Mouse (Mus musculus) heart, embryonic 16.5 days (tissue): ENCODE measurements at regions not wholly inside any gene's neighbourhood (a gene's known extent, or its start where the extent isn't known, plus 50 kb on each side); places are given as distances from the start of the nearest gene placed in this dataset.
A peak's percentile ranks its signal among the peaks of the same experiment; 100 is the strongest.

Experiments
- ATAC-seq: fragments of 200-750 bp; cut with Nextera tagmentation; replicated peaks from 2 replicates; pipeline ENCODE4 v1.8.0; 2017; ENCODE audit warnings: moderate number of reproducible peaks; ENCODE audit not compliant: insufficient read depth, low FRiP score; ENCODE audit errors: extremely low read depth
- H3K27ac ChIP-seq: fragments of 300-500 bp; sonication (generic); 2 replicates; pipeline ENCODE4 v1.5.1; 2014; ENCODE audit warnings: mild to moderate bottlenecking, low read length, control low read depth, moderate library complexity
- H3K27me3 ChIP-seq: fragments of 300-500 bp; sonication (generic); 2 replicates; pipeline ENCODE4 v1.6.1; 2014; ENCODE audit warnings: low read length, mixed read lengths; ENCODE audit not compliant: control insufficient read depth, insufficient read depth
- H3K36me3 ChIP-seq: fragments of 300-500 bp; sonication (generic); 2 replicates; pipeline ENCODE4 v1.6.1; 2014; ENCODE audit not compliant: control insufficient read depth, insufficient read depth
- H3K4me1 ChIP-seq: fragments of 300-500 bp; sonication (generic); 2 replicates; pipeline ENCODE4 v1.6.1; 2014; ENCODE audit warnings: low read length, mixed read lengths; ENCODE audit not compliant: control insufficient read depth, insufficient read depth
- H3K4me2 ChIP-seq: fragments of 300-500 bp; sonication (generic); 2 replicates; pipeline ENCODE4 v1.6.1; 2014; ENCODE audit warnings: low read depth, mild to moderate bottlenecking, control low read depth, low read length
- H3K4me3 ChIP-seq: fragments of 300-500 bp; sonication (generic); 2 replicates; pipeline ENCODE4 v1.5.1; 2014; ENCODE audit warnings: mild to moderate bottlenecking, control low read depth, low read length
- H3K9ac ChIP-seq: fragments of 300-500 bp; sonication (generic); 2 replicates; pipeline ENCODE4 v1.6.1; 2014; ENCODE audit warnings: low read length, control low read depth
- H3K9me3 ChIP-seq: fragments of 300-500 bp; sonication (generic); replicated peaks from 2 replicates; pipeline ENCODE4 v1.6.1; 2016; ENCODE audit warnings: low read length; ENCODE audit not compliant: control insufficient read depth
- WGBS: fragments of 180-500 bp; shearing (Covaris S2); extraction: QIAGEN DNeasy Blood & Tissue Kit; methylation state at CpG from one replicate; pipeline ENCODE4 v1.1.7; 2014; 5-methylcytosine and 5-hydroxymethylcytosine counted together

- ATAC-seq = no peak
- no peaks in the 10 kb centered on the region for H3K9me3 ChIP-seq
- 91% methylated on average over 16 of the region's 16 CpGs for WGBS
- no peak overlapping the region for H3K9ac ChIP-seq
- H3K36me3 ChIP-seq = no peaks in the 10 kb centered on the region
- H3K27ac ChIP-seq = no peak overlapping the region
- no peak overlapping the region for H3K4me2 ChIP-seq
- H3K4me3 ChIP-seq = no peak overlapping the region
- no peaks in the 10 kb centered on the region for H3K4me1 ChIP-seq
- H3K27me3 ChIP-seq = no peaks in the 10 kb centered on the region
Measured at GRCm38 (mm10) chr6:140348578-140348977, 75.3 kb upstream of the Plekha5 start.

- Histone ChIP-seq H3K27ac (no peak overlapping the region), H3K4me3 (no peak overlapping the region), H3K27me3 (no peaks in the 10 kb centered on the region), H3K9ac (no peak overlapping the region), H3K36me3 (no peaks in the 10 kb centered on the region), H3K9me3 (no peaks in the 10 kb centered on the region), H3K4me1 (no peaks in the 10 kb centered on the region), H3K4me2 (no peak overlapping the region)
- WGBS = 69% methylated on average over 6 of the region's 6 CpGs
- ATAC-seq = no peak
Measured at GRCm38 (mm10) chr6:140346929-140347328, 76.9 kb upstream of the Plekha5 start.

GRCm38 (mm10) chr6:140343638-140344037 is 80.2 kb upstream of the Plekha5 start:
- Histone ChIP-seq H3K9ac (no peak overlapping the region), H3K4me3 (no peak overlapping the region), H3K36me3 (no peaks in the 10 kb centered on the region), H3K4me2 (no peak overlapping the region), H3K27me3 (no peaks in the 10 kb centered on the region), H3K4me1 (no peaks in the 10 kb centered on the region), H3K27ac (no peak overlapping the region), H3K9me3 (no peaks in the 10 kb centered on the region)
- WGBS = 77% methylated on average over 11 of the region's 11 CpGs
- ATAC-seq = no peak

GRCm38 (mm10) chr6:140342881-140343280 is 81.0 kb upstream of the Plekha5 start:
- Histone ChIP-seq H3K36me3 (no peaks in the 10 kb centered on the region), H3K9ac (no peak overlapping the region), H3K9me3 (no peaks in the 10 kb centered on the region), H3K27me3 (no peaks in the 10 kb centered on the region), H3K4me3 (no peak overlapping the region), H3K27ac (no peak overlapping the region), H3K4me1 (peaks cover 7% of the 10 kb centered on the region), H3K4me2 (no peak overlapping the region)
- WGBS = 47% methylated on average over 1 of the region's 1 CpGs
- no peak for ATAC-seq

- Histone ChIP-seq H3K4me3 (no peak overlapping the region), H3K27me3 (no peaks in the 10 kb centered on the region), H3K9ac (no peak overlapping the region), H3K36me3 (no peaks in the 10 kb centered on the region), H3K4me1 (peaks cover 16% of the 10 kb centered on the region), H3K27ac (no peak overlapping the region), H3K4me2 (no peak overlapping the region), H3K9me3 (no peaks in the 10 kb centered on the region)
- WGBS = 67% methylated on average over 13 of the region's 13 CpGs
- ATAC-seq = no peak
Measured at GRCm38 (mm10) chr6:140339731-140340130, 84.1 kb upstream of the Plekha5 start.

DNA sequence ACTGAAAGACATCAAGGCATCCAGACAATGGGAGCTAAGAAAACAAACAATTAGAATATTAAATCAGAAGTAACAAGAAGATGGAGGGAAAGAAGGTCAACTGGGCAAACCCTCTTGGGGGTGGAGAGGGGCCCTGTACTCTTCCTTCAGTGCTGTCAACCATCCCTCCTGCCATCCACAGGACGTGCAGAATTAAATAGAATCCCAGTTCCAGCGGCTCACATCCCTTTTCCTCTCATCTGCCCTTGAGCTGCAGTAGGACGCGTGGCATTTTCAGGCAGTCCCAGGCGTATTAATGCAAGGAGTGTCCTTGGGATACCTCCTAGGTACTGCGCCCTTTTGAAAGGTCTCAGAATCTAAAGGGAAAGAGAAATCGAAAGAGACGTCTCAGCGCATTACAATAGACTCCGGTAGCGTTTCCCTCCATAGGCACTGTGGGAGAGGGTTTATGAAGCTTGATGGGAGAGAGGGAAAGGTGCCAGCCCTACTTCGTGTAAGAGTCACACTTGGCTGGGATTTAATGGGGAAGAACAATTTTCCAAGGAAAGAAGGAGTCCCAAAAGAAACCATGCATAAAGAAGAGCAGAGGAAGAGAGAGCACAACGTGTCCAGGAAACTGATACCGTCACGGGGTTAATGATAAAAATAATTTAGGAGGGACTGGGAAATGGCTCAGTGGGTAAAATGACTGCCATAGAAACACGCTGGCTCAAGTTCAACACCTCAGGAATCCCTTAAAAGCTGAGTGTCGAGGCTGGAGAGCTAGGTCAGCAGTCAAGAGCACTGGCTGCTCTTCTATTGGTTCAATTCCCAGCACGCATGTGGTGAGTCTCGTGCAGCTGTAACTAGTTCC is 85.7 kb upstream of the Plekha5 start:
- Histone ChIP-seq H3K9ac (peak overlapping the region; percentile 42; the same call in 1 of the 2 replicates), H3K36me3 (no peaks in the 10 kb centered on the region), H3K27ac (no peak overlapping the region), H3K27me3 (no peaks in the 10 kb centered on the region), H3K4me3 (peak overlapping the region; percentile 41), H3K4me1 (peaks cover 16% of the 10 kb centered on the region), H3K9me3 (no peaks in the 10 kb centered on the region), H3K4me2 (peak overlapping the region; percentile 59)
- no peak for ATAC-seq
- WGBS = 35% methylated on average over 19 of the region's 19 CpGs

- H3K27ac ChIP-seq = no peak overlapping the region
- H3K4me1 ChIP-seq = peaks cover 16% of the 10 kb centered on the region
- no peak for ATAC-seq
- H3K4me3 ChIP-seq = no peak overlapping the region
- H3K36me3 ChIP-seq = no peaks in the 10 kb centered on the region
- WGBS = 34% methylated on average over 2 of the region's 3 CpGs
- H3K9me3 ChIP-seq = no peaks in the 10 kb centered on the region
- no peak overlapping the region for H3K4me2 ChIP-seq
- H3K27me3 ChIP-seq = no peaks in the 10 kb centered on the region
- no peak overlapping the region for H3K9ac ChIP-seq
Measured at GRCm38 (mm10) chr6:140337083-140337491, 86.8 kb upstream of the Plekha5 start.

DNA sequence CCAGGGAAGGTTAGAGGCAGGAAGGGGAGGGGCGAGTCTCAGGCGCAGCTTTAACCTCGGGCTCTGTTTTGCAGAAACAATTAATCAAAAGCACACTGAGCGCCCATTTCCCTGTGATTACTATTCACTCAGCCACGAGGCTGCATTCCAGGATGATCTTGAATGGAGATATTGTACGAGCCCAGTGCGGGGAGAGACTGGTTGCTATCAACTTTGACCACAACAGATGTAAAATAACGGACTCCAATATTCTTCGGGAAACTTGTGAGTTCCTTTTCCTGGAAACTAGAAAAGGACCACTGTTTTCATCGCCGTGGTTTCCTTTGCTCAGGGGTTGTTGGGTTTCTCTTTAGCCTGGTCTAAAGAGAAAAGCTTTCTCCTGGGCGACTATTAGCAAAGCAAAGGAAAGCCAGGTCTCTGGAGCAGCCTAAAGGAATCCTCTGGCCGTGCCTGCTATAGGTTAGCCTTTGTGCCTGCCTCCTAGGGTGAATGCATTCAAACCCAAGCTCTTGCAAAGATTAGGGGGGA is 87.4 kb upstream of the Plekha5 start:
- peaks cover 16% of the 10 kb centered on the region for H3K4me1 ChIP-seq
- 7% methylated on average over 13 of the region's 13 CpGs for WGBS
- peak overlapping the region; percentile 17; the same call in 1 of the 2 replicates for H3K9ac ChIP-seq
- H3K4me3 ChIP-seq = peak overlapping the region; percentile 32
- H3K9me3 ChIP-seq = no peaks in the 10 kb centered on the region
- H3K36me3 ChIP-seq = no peaks in the 10 kb centered on the region
- peak overlapping the region; percentile 34; the same call in 1 of the 2 replicates for H3K27ac ChIP-seq
- no peak for ATAC-seq
- no peaks in the 10 kb centered on the region for H3K27me3 ChIP-seq
- peak overlapping the region; percentile 58 for H3K4me2 ChIP-seq

DNA sequence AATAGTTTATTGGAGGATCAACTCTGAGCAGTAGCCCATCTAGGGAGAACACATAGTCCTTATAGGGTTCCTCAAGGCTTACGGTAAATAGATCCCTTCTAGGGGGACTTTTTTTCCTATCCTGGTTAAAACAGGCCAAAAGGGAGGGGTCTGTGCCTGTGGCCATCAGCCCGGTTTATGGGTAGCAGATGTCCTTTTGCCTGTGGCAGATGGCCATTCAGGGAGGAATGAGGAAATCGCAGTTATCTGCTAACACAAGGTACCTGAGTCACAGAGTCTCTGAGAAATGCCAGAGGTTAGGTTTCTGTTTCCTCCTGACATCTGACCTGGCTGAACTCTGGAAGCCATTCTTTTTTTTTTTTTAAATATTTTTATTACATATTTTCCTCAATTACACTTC is 90.5 kb upstream of the Plekha5 start:
- Histone ChIP-seq H3K4me2 (no peak overlapping the region), H3K4me3 (no peak overlapping the region), H3K36me3 (no peaks in the 10 kb centered on the region), H3K27ac (no peak overlapping the region), H3K4me1 (peaks cover 14% of the 10 kb centered on the region), H3K9me3 (no peaks in the 10 kb centered on the region), H3K9ac (no peak overlapping the region), H3K27me3 (no peaks in the 10 kb centered on the region)
- WGBS = 61% methylated on average over 3 of the region's 3 CpGs
- no peak for ATAC-seq
